Mouse (Mus musculus): ENCODE data around the gene Gm3642.
"Not testable (repeated sequence)": the region's sequence is repeated elsewhere in the genome, so short reads cannot be mapped to it uniquely, and the experiment has no call there.

GRCm38 (mm10) chr14:6840211-6840610 is at the start of gene Gm3642:
- not testable (repeated sequence) for TF ChIP-seq CTCF, EP300 (IDR thresholded peaks at IDR 0.05; ENCODE audit: low read depth)

Measured in heart, postnatal 0 days (tissue).